Mouse (Mus musculus): ENCODE measurements around the gene D130043K22Rik. TPM values are rescaled to one million over a fixed set of nuclear protein-coding genes. Genes with fewer than 3 reads are reported as not detected.
A peak's percentile ranks its signal among the peaks of the same experiment; 100 is the strongest.

Gene D130043K22Rik
- polyA plus RNA-seq, 1 experiment from 2014 or later, result 6.1 TPM

DNA sequence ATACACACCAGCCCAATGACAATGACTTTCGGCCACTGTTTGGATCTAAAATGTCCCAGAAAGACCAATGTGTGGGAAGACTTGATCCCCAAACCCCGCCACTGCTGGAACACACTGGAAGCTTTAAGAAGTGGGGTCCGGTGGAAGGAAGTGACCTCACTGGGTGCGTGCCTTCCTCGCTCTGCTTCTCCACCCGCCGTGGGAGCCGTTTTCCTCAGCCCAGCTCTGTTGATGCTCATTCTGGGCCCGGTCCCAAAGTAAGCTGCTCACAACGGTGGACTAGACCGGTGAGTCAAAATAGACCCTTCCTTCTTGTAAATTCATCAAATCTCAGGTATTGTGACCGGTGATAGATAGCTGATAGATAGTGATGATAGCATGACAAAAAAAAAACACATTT is 60.5 kb downstream of the D130043K22Rik start:
- H3K9me3 ChIP-seq (ENCODE audit: control insufficient read depth, low read length), result no peaks in the 10 kb centered on the region

DNA sequence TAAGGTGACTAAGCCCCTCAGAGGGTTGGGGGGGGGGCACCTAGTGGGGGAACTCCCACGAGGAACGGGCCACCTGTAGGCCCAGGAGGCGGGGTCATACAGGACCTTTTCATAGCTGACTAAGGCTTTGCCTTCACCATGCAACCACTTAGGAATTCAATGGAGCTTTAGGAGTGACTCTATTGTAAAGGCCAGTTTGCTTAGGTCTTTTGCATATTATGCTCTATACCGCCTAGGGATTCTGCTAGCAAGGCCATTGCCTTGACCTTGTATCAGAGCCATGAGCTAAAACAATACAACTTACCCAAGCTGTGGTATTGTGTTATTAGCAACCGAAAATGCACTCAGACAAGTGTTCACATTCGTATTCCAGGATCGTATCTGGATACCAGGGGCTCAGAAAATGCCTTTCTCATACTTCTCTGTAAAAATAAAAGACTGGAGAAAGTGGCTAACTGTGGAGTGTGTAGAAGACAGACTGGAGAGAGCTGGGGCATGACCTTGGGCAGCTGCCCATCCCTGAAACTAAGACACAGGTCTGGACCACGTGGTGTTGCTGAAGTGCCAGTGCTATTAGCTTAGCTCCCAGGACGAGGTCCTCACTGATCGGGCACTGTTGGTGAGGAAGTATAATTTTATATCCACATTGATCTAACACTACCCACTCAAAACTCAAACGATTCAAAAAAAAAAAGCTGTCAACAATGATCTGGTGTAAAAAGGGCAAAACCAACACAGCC is 62.1 kb downstream of the D130043K22Rik start:
- Histone ChIP-seq H3K9ac (replicated peaks; ENCODE audit: low read depth, low read length) (no peak overlapping the region), H3K9me3 (ENCODE audit: control insufficient read depth, low read length) (no peaks in the 10 kb centered on the region), H3K36me3 (ENCODE audit: control insufficient read depth, insufficient read depth, low read length) (no peaks in the 10 kb centered on the region), H3K4me2 (ENCODE audit: low read depth, low read length) (no peak overlapping the region), H3K27me3 (ENCODE audit: control insufficient read depth, insufficient read depth, low read length) (no peaks in the 10 kb centered on the region), H3K4me3 (ENCODE audit: low read depth, low read length) (no peak overlapping the region), H3K4me1 (ENCODE audit: control insufficient read depth, insufficient read depth, low read length) (no peaks in the 10 kb centered on the region), H3K27ac (ENCODE audit: low read depth, low read length) (no peak overlapping the region)
- WGBS, result 78% methylated on average over 11 of the region's 11 CpGs
- no peak for ATAC-seq (ENCODE audit: low read depth)

More for the DNA sequence above, 60.5 kb downstream of the D130043K22Rik start:
- no peak overlapping the region for H3K4me3 ChIP-seq (ENCODE audit: low read depth, low read length)
- no peak for ATAC-seq (ENCODE audit: low read depth)
- H3K27ac ChIP-seq (ENCODE audit: low read depth, low read length), result no peak overlapping the region
- H3K9ac ChIP-seq (replicated peaks; ENCODE audit: low read depth, low read length), result no peak overlapping the region
- no peaks in the 10 kb centered on the region for H3K4me1 ChIP-seq (ENCODE audit: control insufficient read depth, insufficient read depth, low read length)
- no peaks in the 10 kb centered on the region for H3K27me3 ChIP-seq (ENCODE audit: control insufficient read depth, insufficient read depth, low read length)
- no peaks in the 10 kb centered on the region for H3K36me3 ChIP-seq (ENCODE audit: control insufficient read depth, insufficient read depth, low read length)
- WGBS, result 90% methylated on average over 12 of the region's 12 CpGs
- H3K4me2 ChIP-seq (ENCODE audit: low read depth, low read length), result no peak overlapping the region

DNA sequence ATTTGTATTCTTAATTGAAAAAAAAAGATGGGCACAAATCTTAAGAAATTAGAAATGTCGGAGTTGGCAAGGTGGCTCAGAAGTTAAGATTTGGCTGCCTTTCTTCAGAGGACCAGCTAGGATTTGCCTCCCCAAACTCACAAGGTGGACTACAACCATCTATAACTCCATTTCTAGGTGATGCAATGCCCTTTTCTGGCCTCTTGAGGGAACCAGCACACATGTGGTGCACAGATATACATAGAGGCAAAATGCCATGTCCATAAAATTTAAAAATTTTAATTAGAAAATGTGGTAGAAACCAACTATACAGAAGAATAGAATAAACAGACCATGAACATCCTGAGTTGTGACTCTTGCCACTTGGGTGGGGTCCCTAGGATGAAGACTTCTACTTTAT is 64.2 kb downstream of the D130043K22Rik start:
- Histone ChIP-seq H3K4me3 (ENCODE audit: low read depth, low read length) (no peak overlapping the region), H3K4me2 (ENCODE audit: low read depth, low read length) (no peak overlapping the region), H3K36me3 (ENCODE audit: control insufficient read depth, insufficient read depth, low read length) (no peaks in the 10 kb centered on the region), H3K27me3 (ENCODE audit: control insufficient read depth, insufficient read depth, low read length) (no peaks in the 10 kb centered on the region), H3K9me3 (ENCODE audit: control insufficient read depth, low read length) (no peaks in the 10 kb centered on the region), H3K9ac (replicated peaks; ENCODE audit: low read depth, low read length) (no peak overlapping the region), H3K4me1 (ENCODE audit: control insufficient read depth, insufficient read depth, low read length) (no peaks in the 10 kb centered on the region), H3K27ac (ENCODE audit: low read depth, low read length) (no peak overlapping the region)
- 95% methylated on average over 1 of the region's 1 CpGs for WGBS
- ATAC-seq (ENCODE audit: low read depth), result no peak

DNA sequence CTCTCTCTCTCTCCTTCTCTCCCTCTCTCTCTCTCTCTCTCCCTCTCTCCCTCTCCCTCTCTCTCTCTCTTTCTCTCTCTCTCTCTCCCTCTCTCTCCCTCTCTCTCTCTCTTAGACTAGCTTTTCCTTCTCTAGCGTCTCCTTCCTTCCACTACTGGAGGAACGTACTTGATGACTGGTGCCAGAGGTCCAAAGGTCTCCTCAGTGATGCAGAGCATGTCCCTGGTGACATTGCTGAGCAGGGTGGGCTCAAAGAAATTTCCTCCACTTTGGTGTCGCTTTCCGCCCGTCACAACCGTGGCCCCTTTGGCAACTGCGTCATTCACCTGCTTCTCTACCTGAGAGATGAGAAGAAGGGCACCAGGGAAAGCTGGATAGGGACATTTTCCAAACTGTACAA is 68.6 kb downstream of the D130043K22Rik start:
- Histone ChIP-seq H3K4me1 (ENCODE audit: control insufficient read depth, insufficient read depth, low read length) (no peaks in the 10 kb centered on the region), H3K4me3 (ENCODE audit: low read depth, low read length) (no peak overlapping the region), H3K27ac (ENCODE audit: low read depth, low read length) (no peak overlapping the region), H3K9ac (replicated peaks; ENCODE audit: low read depth, low read length) (no peak overlapping the region), H3K27me3 (ENCODE audit: control insufficient read depth, insufficient read depth, low read length) (no peaks in the 10 kb centered on the region), H3K4me2 (ENCODE audit: low read depth, low read length) (no peak overlapping the region), H3K36me3 (ENCODE audit: control insufficient read depth, insufficient read depth, low read length) (peaks cover 8% of the 10 kb centered on the region; the same call in 1 of the 2 replicates), H3K9me3 (ENCODE audit: control insufficient read depth, low read length) (no peaks in the 10 kb centered on the region)
- WGBS, result 92% methylated on average over 7 of the region's 7 CpGs
- no peak for ATAC-seq (ENCODE audit: low read depth)

DNA sequence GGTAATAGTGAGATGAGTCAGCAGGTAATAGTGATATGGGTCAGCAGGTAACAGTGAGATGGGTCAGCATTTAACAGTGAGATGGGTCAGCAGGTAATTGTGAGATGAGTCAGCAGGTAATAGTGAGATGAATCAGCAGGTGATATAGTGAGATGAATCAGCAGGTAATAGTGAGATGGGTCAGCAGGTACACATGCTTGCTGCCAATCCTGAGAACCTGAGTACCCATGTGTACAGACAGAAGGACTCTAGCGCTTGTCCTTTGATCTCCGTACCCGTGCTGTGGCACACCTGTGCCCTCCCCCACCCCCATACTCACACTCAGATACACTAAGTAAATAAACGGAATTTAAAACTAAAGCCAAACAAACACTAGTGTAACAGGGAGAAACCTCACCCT is 70.0 kb downstream of the D130043K22Rik start:
- ATAC-seq (ENCODE audit: low read depth), result no peak
- 92% methylated on average over 4 of the region's 4 CpGs for WGBS
- H3K4me1 ChIP-seq (ENCODE audit: control insufficient read depth, insufficient read depth, low read length), result no peaks in the 10 kb centered on the region
- H3K4me3 ChIP-seq (ENCODE audit: low read depth, low read length), result no peak overlapping the region
- H3K9me3 ChIP-seq (ENCODE audit: control insufficient read depth, low read length), result no peaks in the 10 kb centered on the region
- H3K27ac ChIP-seq (ENCODE audit: low read depth, low read length), result no peak overlapping the region
- no peak overlapping the region for H3K4me2 ChIP-seq (ENCODE audit: low read depth, low read length)
- H3K36me3 ChIP-seq (ENCODE audit: control insufficient read depth, insufficient read depth, low read length), result peaks cover 8% of the 10 kb centered on the region; the same call in 1 of the 2 replicates
- H3K9ac ChIP-seq (replicated peaks; ENCODE audit: low read depth, low read length), result no peak overlapping the region
- H3K27me3 ChIP-seq (ENCODE audit: control insufficient read depth, insufficient read depth, low read length), result no peaks in the 10 kb centered on the region

DNA sequence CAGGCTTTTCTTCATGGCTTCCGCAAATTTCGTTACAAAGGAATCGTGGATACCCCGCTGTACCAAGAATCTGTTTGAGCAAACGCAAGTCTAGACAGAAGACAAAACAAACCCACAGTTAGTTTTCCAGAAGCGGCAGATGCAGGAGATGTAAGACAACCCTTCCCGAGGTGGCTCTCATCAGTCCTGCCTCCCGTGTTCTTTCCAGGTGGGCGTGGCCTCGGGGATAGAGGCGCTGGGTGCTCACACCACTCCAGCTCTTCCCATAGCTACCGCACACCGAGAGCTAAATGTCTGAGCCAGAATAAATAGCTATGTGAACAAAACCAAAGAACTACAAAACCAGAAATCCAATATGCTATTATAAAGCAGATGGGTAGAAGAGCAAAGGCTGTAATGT is 70.9 kb downstream of the D130043K22Rik start:
- peaks cover 8% of the 10 kb centered on the region; the same call in 1 of the 2 replicates for H3K36me3 ChIP-seq (ENCODE audit: control insufficient read depth, insufficient read depth, low read length)

DNA sequence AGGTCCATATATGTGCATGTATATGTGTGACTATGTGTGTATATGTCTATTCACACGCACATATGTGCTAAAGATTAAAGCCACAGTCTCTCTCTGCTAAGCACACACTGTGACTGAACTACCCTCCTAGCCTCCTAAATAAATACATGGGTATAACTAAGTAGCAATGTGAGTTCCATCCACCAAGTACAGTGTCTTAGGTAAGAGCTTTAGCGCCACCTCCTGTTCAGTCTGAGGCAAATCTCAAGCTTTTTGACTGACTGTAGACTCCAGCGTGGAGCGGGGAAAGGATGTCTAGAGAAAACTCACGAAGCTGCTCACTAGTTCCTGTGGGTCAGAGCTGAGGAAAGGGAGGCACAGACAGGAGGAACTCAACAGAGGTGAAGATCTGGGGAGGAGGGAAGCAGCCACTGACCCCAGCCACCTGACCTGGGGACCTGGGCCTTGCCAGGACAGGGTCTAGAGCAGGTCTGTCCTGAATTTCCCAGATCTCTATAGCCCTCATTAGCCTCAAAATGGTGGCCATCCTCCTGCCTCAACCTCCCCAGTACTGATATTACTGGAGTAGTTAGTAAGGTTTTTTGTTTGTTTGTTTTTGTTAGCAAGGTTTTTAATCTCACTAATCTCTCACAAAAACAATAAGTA is 75.5 kb downstream of the D130043K22Rik start:
- WGBS, result 23% methylated on average over 5 of the region's 5 CpGs
- H3K36me3 ChIP-seq (ENCODE audit: control insufficient read depth, insufficient read depth, low read length), result peaks cover 3% of the 10 kb centered on the region; the same call in 1 of the 2 replicates

More for the DNA sequence above, 70.9 kb downstream of the D130043K22Rik start:
- H3K27ac ChIP-seq (ENCODE audit: low read depth, low read length), result no peak overlapping the region
- ATAC-seq (ENCODE audit: low read depth), result no peak
- H3K9ac ChIP-seq (replicated peaks; ENCODE audit: low read depth, low read length), result no peak overlapping the region
- 77% methylated on average over 13 of the region's 13 CpGs for whole genome bisulfite sequencing
- H3K27me3 ChIP-seq (ENCODE audit: control insufficient read depth, insufficient read depth, low read length), result no peaks in the 10 kb centered on the region
- H3K4me3 ChIP-seq (ENCODE audit: low read depth, low read length), result no peak overlapping the region
- H3K4me2 ChIP-seq (ENCODE audit: low read depth, low read length), result no peak overlapping the region
- no peaks in the 10 kb centered on the region for H3K4me1 ChIP-seq (ENCODE audit: control insufficient read depth, insufficient read depth, low read length)
- H3K9me3 ChIP-seq (ENCODE audit: control insufficient read depth, low read length), result no peaks in the 10 kb centered on the region

DNA sequence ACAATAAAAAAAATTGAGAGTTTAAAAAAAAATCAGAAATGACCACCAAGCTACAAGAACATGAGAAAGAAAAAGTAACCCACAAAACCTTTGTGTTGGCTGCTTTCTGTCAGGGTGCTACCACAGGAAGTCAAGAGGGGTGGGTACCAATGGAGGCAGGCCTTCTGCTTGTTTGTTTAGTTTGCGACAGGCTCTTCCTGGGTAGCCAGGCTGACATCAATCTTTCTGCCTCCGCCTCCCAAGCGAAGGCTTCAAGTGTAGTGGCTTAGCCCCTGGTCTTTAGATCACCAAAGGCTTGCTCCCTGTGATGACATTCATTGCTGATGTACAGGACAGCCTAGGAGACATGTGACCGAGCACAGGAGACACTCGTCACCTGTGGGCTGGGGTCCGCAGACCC is 76.3 kb downstream of the D130043K22Rik start:
- ATAC-seq (ENCODE audit: low read depth), result no peak
- peaks cover 3% of the 10 kb centered on the region; the same call in 1 of the 2 replicates for H3K36me3 ChIP-seq (ENCODE audit: control insufficient read depth, insufficient read depth, low read length)

More for the DNA sequence above, 75.5 kb downstream of the D130043K22Rik start:
- Histone ChIP-seq H3K9ac (replicated peaks; ENCODE audit: low read depth, low read length) (no peak overlapping the region), H3K9me3 (ENCODE audit: control insufficient read depth, low read length) (no peaks in the 10 kb centered on the region), H3K4me2 (ENCODE audit: low read depth, low read length) (no peak overlapping the region), H3K4me1 (ENCODE audit: control insufficient read depth, insufficient read depth, low read length) (no peaks in the 10 kb centered on the region), H3K27ac (ENCODE audit: low read depth, low read length) (no peak overlapping the region), H3K4me3 (ENCODE audit: low read depth, low read length) (no peak overlapping the region), H3K27me3 (ENCODE audit: control insufficient read depth, insufficient read depth, low read length) (no peaks in the 10 kb centered on the region)
- peak; percentile 76 for ATAC-seq (ENCODE audit: low read depth)

DNA sequence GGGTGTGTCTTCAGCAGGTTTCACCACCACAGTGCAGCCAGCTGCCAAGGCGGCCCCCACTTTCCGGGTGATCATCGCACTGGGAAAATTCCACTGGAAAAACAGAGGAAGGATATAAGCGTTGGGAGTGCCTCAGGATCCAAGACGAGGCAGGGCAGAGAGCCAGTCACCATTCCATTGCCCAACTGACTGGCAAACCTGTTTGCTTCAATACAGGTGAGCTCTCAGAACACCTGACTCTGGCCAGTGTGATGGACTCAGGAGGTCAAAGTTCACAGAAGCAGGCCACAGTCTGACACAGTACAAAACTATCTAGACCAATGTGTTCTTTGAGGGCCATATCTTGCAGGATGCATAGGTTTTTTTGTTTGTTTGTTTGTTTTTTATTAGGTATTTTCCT is 79.1 kb downstream of the D130043K22Rik start:
- Histone ChIP-seq H3K4me1 (ENCODE audit: control insufficient read depth, insufficient read depth, low read length) (no peaks in the 10 kb centered on the region), H3K4me3 (ENCODE audit: low read depth, low read length) (no peak overlapping the region), H3K36me3 (ENCODE audit: control insufficient read depth, insufficient read depth, low read length) (no peaks in the 10 kb centered on the region), H3K27me3 (ENCODE audit: control insufficient read depth, insufficient read depth, low read length) (no peaks in the 10 kb centered on the region), H3K27ac (ENCODE audit: low read depth, low read length) (no peak overlapping the region), H3K9me3 (ENCODE audit: control insufficient read depth, low read length) (no peaks in the 10 kb centered on the region), H3K4me2 (ENCODE audit: low read depth, low read length) (no peak overlapping the region), H3K9ac (replicated peaks; ENCODE audit: low read depth, low read length) (no peak overlapping the region)
- no peak for ATAC-seq (ENCODE audit: low read depth)
- 93% methylated on average over 5 of the region's 5 CpGs for WGBS

More for the DNA sequence above, 76.3 kb downstream of the D130043K22Rik start:
- Histone ChIP-seq H3K4me1 (ENCODE audit: control insufficient read depth, insufficient read depth, low read length) (no peaks in the 10 kb centered on the region), H3K9ac (replicated peaks; ENCODE audit: low read depth, low read length) (no peak overlapping the region), H3K27ac (ENCODE audit: low read depth, low read length) (no peak overlapping the region), H3K4me3 (ENCODE audit: low read depth, low read length) (no peak overlapping the region), H3K27me3 (ENCODE audit: control insufficient read depth, insufficient read depth, low read length) (no peaks in the 10 kb centered on the region), H3K9me3 (ENCODE audit: control insufficient read depth, low read length) (no peaks in the 10 kb centered on the region), H3K4me2 (ENCODE audit: low read depth, low read length) (no peak overlapping the region)
- 82% methylated on average over 6 of the region's 6 CpGs for WGBS
